Mouse (Mus musculus) hindbrain, embryonic 14.5 days (tissue): ENCODE results near the gene Npb. TPM values are rescaled to one million over a fixed set of nuclear protein-coding genes. Genes with fewer than 3 reads are reported as not detected.
A peak's percentile ranks its signal among the peaks of the same experiment; 100 is the strongest.

Experiments used
- ATAC-seq: fragments of 200-750 bp; cut with Nextera tagmentation; 2 replicates; pipeline ENCODE4 v1.8.0; 2017; ENCODE audit warnings: moderate number of reproducible peaks, mild to moderate bottlenecking, moderate TSS enrichment, moderate library complexity; ENCODE audit not compliant: low FRiP score
- DNase-seq: peaks from one replicate; pipeline ENCODE4 v3.0.0-alpha.2; 2015; ENCODE audit warnings: low spot score
- H3K27ac ChIP-seq: fragments of 300-500 bp; sonication (generic); 2 replicates; pipeline ENCODE4 v1.5.1; 2014; ENCODE audit warnings: mild to moderate bottlenecking, moderate library complexity
- H3K27me3 ChIP-seq: fragments of 300-500 bp; sonication (generic); 2 replicates; pipeline ENCODE4 v1.6.1; 2014; ENCODE audit warnings: mild to moderate bottlenecking, low read length, mixed read lengths; ENCODE audit not compliant: control insufficient read depth, insufficient read depth
- H3K36me3 ChIP-seq: fragments of 300-500 bp; sonication (generic); replicated peaks from 2 replicates; pipeline ENCODE4 v1.6.1; 2014; ENCODE audit not compliant: control insufficient read depth, insufficient read depth
- H3K4me1 ChIP-seq: fragments of 300-500 bp; sonication (generic); replicated peaks from 2 replicates; pipeline ENCODE4 v1.6.1; 2014; ENCODE audit warnings: antibody characterized with exemption, low read length, mixed read lengths; ENCODE audit not compliant: control insufficient read depth, insufficient read depth
- H3K4me2 ChIP-seq: fragments of 300-500 bp; sonication (generic); replicated peaks from 2 replicates; pipeline ENCODE4 v1.6.1; 2014; ENCODE audit warnings: mild to moderate bottlenecking, moderate library complexity
- H3K4me3 ChIP-seq: fragments of 300-500 bp; sonication (generic); replicated peaks from 2 replicates; pipeline ENCODE4 v1.5.1; 2014; ENCODE audit warnings: mild to moderate bottlenecking, low read length
- H3K9ac ChIP-seq: fragments of 300-500 bp; sonication (generic); 2 replicates; pipeline ENCODE4 v1.6.1; 2014
- H3K9me3 ChIP-seq: fragments of 300-500 bp; sonication (generic); 2 replicates; pipeline ENCODE4 v1.6.1; 2016; ENCODE audit warnings: low read length; ENCODE audit not compliant: control insufficient read depth
- WGBS: fragments of 180-500 bp; shearing (Covaris S2); extraction: QIAGEN DNeasy Blood & Tissue Kit; methylation state at CpG from one replicate; pipeline ENCODE4 v1.1.7; 2014; 5-methylcytosine and 5-hydroxymethylcytosine counted together
- polyA plus RNA-seq: library from polyadenylated mRNA; unstranded; fragments of >200 nt; fragmentation: Nextera tagmentation; extraction: Ambion mirVana; gene quantifications from 2 replicates; pipeline ENCODE4 v1.2.1, GENCODE M21; 2014

Npb gene
- polyA plus RNA-seq, 1 experiment from 2014 or later: 0.83 TPM

DNA sequence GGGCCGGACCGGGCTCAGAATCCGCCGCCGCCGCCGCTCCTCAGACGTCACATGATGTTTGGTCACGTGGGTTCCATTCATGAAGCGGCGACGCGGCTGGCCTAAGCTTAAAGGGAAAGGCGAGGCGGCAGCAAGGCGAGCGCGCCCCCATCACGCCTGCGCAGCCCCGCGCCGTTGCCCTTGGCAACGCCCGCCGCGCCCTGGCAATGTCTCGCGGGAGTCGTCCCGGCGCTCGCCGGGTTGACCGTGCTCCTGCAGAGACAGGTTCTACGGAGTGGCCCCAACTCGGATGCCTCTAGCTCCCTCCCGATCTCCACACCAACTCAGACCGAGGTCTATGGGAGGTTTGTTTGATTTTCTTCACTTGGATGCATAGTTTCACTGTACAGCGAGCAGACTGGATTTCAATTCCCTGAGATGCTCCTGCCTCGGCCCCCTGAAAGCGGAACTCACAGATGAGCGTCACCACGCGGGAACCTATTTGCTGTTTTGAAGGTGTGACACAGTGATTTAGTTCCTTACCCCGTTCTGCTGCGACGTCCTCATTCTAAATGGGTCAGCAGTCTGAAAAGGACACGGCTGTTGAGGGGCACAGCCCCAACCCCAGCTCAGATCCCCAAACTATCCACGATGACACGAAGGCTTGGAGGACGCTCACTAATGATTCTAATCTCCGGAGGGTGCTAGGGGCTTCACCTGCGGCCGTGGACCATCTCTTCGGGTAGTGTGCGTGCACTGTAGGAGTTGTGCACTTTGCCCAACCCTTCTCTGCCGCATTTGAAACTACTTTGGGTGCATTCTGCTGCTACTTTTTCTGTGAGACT, 25.5 kb downstream of the Npb start, which contains the start of gene Mafg:
Gene Mafg (minus strand): TSS at position 81 of the 824 bp plus-strand sequence.
- Histone ChIP-seq H3K27me3 (no peaks in the 10 kb centered on the region), H3K9ac (peak within 1 kb of the TSS; percentile 90), H3K4me1 (peaks cover 33% of the 10 kb centered on the region), H3K36me3 (peaks cover 9% of the 10 kb centered on the region), H3K4me3 (peak within 1 kb of the TSS; percentile 89), H3K4me2 (peak within 1 kb of the TSS; percentile 94), H3K27ac (peak within 1 kb of the TSS; percentile 89), H3K9me3 (no peaks in the 10 kb centered on the region)
- 12% methylated on average over 56 of the region's 58 CpGs for WGBS
- DNase-seq (peak; percentile 96), ATAC-seq (peak; percentile 92)

DNA sequence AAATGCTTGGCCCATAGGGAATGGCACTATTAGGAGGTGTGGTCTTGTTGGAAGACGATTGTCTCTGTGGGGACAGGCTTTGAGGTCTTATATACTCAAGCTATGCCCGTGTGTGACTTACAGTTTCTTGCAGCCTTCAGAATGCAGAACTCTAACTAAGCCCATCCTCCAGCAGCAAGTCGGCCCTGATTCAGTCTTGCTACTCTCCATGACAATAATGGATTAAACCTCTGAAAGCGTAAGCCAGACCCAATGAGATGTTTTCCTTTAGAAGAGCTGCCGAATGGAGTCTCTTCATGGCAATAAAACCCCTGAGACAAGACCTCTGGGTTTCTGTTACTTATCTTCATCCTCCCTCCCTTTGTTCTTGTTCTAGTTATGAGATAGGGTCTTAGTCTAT, 26.5 kb downstream of the Npb start:
- peaks cover 25% of the 10 kb centered on the region for H3K4me1 ChIP-seq
- H3K27ac ChIP-seq: no peak overlapping the region
- H3K4me2 ChIP-seq: no peak overlapping the region
- H3K27me3 ChIP-seq: no peaks in the 10 kb centered on the region
- H3K9ac ChIP-seq: no peak overlapping the region
- ATAC-seq (no peak), DNase-seq (no peak)
- H3K9me3 ChIP-seq: no peaks in the 10 kb centered on the region
- no peak overlapping the region for H3K4me3 ChIP-seq
- H3K36me3 ChIP-seq: no peaks in the 10 kb centered on the region
- 82% methylated on average over 5 of the region's 5 CpGs for WGBS

DNA sequence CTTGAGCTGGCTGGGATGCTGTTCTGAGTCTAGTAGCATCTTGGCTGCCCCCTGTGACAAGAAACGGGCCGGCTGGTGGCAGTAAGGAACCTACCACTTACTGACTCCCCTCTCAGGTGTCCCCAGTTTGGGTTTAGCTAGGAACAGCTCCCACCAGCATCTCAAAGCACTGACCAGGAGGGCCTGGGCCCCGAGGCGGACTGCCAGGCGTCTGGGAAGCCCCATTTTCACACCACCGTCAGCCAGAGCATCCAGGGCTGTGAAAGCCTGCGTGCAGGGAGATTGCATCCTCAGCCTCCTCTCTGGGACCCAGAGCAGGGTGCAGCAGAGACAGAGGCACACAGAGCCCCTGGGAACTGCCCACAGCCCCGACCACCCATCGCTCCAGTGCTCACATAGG, 33.0 kb downstream of the Npb start:
- WGBS: 64% methylated on average over 9 of the region's 9 CpGs
- H3K27me3 ChIP-seq: 0 out of 2 replicates have a peak, but pooled peaks cover 1% of the 10 kb centered on the region
- no peaks in the 10 kb centered on the region for H3K9me3 ChIP-seq
- no peaks in the 10 kb centered on the region for H3K36me3 ChIP-seq
- no peak for DNase-seq
- no peak overlapping the region for H3K4me2 ChIP-seq
- no peak overlapping the region for H3K9ac ChIP-seq
- H3K27ac ChIP-seq: no peak overlapping the region
- H3K4me1 ChIP-seq: peaks cover 11% of the 10 kb centered on the region; the same call in 1 of the 2 replicates
- no peak overlapping the region for H3K4me3 ChIP-seq
- ATAC-seq: no peak

DNA sequence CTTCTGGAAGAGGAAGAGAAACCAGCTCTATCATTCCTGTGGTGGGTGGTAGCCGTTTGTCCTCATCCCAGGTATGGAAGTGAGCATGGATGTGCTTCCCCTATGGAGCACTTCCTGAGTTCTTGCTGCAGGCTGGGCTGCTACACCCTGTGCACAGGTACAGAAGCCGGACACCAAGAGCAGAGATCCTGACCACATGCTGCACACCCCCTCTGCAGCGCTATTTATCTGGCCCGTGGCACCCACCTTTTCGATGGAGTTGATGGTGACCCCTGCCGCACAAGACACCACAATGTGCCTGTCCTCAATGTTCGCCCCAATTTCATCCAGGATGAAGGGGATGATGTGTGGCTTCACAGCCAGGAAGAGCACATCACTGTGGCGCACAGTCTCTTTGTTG, 33.6 kb downstream of the Npb start:
- peaks cover 5% of the 10 kb centered on the region; the same call in 1 of the 2 replicates for H3K27me3 ChIP-seq
- no peak for ATAC-seq
- WGBS: 92% methylated on average over 8 of the region's 8 CpGs
- no peak overlapping the region for H3K27ac ChIP-seq
- DNase-seq: no peak
- H3K9ac ChIP-seq: no peak overlapping the region
- H3K4me2 ChIP-seq: no peak overlapping the region
- H3K4me3 ChIP-seq: no peak overlapping the region
- no peaks in the 10 kb centered on the region for H3K9me3 ChIP-seq
- H3K4me1 ChIP-seq: peaks cover 11% of the 10 kb centered on the region; the same call in 1 of the 2 replicates
- no peaks in the 10 kb centered on the region for H3K36me3 ChIP-seq

DNA sequence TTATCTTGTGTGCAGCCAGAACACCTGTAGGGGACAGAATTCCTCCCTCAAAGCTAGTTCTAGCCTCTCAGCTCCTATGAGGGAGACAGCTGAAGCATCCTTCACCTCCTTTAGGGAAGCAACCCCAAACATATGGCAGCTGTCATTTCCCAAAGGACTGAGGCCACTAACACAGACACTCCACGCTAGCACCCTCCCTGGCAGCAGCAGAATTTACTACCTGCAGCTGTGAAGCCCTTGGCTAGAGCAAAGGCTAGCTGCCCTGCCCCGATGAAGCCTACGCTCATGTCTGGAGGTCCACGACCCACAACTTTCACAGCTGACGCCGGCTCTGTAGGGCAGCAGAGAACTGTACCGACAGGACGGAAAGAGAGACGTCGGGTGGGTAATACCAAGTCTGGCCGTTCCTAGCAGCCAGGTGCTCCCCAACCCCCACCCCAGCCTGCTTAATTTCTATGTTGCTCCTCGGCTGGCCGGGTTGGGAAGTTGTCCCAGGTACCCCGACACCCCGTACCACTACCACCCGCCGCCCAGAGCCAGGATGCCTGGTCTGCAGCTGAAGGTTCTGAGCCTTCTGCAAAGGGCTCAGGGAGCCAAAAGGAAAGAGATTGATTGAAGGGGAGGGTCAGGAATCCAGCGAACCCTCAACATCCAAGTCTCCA, 34.8 kb downstream of the Npb start:
- ATAC-seq: peak; percentile 73
- H3K4me1 ChIP-seq: peaks cover 15% of the 10 kb centered on the region; the same call in 1 of the 2 replicates
- peak; percentile 29 for DNase-seq
- WGBS: 2% methylated on average over 18 of the region's 18 CpGs
- peak overlapping the region; percentile 78 for H3K4me2 ChIP-seq
- H3K27ac ChIP-seq: no peak overlapping the region
- no peaks in the 10 kb centered on the region for H3K36me3 ChIP-seq
- H3K9me3 ChIP-seq: no peaks in the 10 kb centered on the region
- peaks cover 5% of the 10 kb centered on the region; the same call in 1 of the 2 replicates for H3K27me3 ChIP-seq
- H3K9ac ChIP-seq: peak overlapping the region; percentile 63
- H3K4me3 ChIP-seq: peak overlapping the region; percentile 42

DNA sequence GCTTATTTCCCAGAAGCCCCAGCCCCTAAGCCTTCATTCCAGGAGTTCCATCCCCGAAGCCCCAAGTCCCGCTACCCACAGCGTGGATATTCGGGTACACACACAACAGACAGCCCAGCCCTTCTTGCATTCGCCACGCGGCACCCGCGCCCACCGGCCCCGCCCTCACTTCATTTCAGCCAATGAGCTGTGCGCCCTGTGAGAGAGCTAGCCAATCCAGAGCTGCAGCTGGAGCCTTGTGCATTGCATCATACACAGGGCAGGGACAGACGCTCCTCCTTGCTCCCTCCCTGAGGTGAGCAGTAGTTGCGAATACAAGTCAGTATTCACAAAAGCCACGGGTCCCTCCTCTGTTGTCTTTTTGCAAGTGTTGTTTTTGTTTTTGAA, 35.3 kb downstream of the Npb start, which contains the start of gene Pycr1:
Gene Pycr1 (minus strand): TSS at position 169 of the 387 bp plus-strand sequence.
- no peaks in the 10 kb centered on the region for H3K9me3 ChIP-seq
- H3K9ac ChIP-seq: peak within 1 kb of the TSS; percentile 63
- peak within 1 kb of the TSS; percentile 42 for H3K4me3 ChIP-seq
- peaks cover 18% of the 10 kb centered on the region; the same call in 1 of the 2 replicates for H3K4me1 ChIP-seq
- H3K36me3 ChIP-seq: no peaks in the 10 kb centered on the region
- WGBS: 0% methylated on average over 15 of the region's 15 CpGs
- no peak within 1 kb of the TSS for H3K27ac ChIP-seq
- DNase-seq (peak; percentile 92), ATAC-seq (peak; percentile 99)
- H3K4me2 ChIP-seq: peak within 1 kb of the TSS; percentile 78
- peaks cover 5% of the 10 kb centered on the region; the same call in 1 of the 2 replicates for H3K27me3 ChIP-seq

DNA sequence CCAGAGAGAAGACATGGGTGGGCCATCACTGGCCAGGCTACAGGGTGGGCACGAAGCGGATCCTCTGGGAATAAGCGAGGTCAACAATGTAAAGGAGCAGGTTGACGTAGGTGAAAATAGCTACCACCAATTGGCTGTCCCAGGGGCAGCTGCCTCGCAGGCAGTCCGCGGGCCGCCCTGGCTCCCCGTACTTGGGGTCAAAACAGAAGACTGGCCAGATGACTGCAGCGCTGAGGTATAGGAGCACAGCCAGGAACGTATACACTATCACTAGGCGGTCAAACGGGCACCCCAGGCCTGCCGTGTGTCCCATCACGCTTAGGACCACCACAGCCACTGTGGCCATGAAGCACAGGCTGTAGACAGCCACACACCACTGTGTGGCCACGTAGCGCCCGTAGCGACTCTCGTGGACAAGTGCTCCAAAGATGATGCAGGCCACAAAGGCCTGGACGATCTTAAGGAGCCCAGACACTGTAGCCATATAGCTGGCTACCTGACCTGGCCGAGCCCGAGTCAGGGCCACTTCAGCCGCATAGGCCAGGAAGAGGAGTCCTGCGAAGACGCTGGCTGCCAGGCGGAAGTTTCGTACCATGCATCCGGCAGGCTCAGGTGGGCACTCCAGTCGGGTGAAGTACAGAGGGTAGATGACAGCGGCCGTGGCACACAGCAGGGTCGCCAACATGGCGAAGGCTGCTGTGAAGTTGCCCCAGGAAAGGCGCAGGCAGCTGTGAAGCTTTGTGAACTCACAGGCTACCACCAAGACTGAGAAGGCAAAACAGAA, 39.0 kb downstream of the Npb start:
- WGBS: 83% methylated on average over 35 of the region's 35 CpGs
- ATAC-seq (no peak), DNase-seq (no peak)
- Histone ChIP-seq H3K27ac (no peak overlapping the region), H3K27me3 (peaks cover 5% of the 10 kb centered on the region; the same call in 1 of the 2 replicates), H3K4me1 (peaks cover 18% of the 10 kb centered on the region; the same call in 1 of the 2 replicates), H3K4me3 (0 out of 2 replicates have a peak overlapping the region, but pooled peaks have one; percentile 6), H3K4me2 (peak overlapping the region; percentile 48; the same call in 1 of the 2 replicates), H3K9ac (peak overlapping the region; percentile 55; the same call in 1 of the 2 replicates), H3K9me3 (no peaks in the 10 kb centered on the region), H3K36me3 (no peaks in the 10 kb centered on the region)

DNA sequence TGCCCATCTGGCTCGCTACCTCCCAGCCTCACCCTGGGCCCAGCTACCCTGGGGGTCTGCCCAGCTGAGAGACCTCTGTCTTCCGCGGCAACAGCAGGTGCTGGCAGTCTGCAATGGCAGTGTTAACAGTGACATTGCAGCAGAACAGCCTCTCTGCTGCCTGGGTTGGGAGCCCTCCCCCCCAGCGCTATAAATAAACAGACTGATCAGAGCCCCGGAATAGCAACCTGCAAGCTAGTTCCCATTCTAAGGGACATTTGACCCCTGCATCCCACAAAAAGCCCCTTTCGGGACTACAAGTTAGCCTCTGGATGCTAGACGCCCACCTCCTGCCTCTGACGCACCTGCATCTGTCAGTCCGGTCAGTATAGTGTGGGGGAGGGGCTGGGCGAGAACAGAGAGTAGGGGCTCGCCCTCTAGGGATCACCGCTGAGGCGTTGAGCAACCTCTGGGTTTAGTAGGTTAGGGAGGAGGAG, 39.8 kb downstream of the Npb start, which contains the start of gene Myadml2:
Gene Myadml2 (minus strand): TSS at position 158 of the 476 bp plus-strand sequence.
- no peaks in the 10 kb centered on the region for H3K36me3 ChIP-seq
- H3K4me3 ChIP-seq: peak within 1 kb of the TSS; percentile 6
- H3K27me3 ChIP-seq: peaks cover 5% of the 10 kb centered on the region; the same call in 1 of the 2 replicates
- H3K4me1 ChIP-seq: peaks cover 11% of the 10 kb centered on the region; the same call in 1 of the 2 replicates
- 5% methylated on average over 13 of the region's 13 CpGs for WGBS
- no peak for ATAC-seq
- H3K27ac ChIP-seq: no peak within 1 kb of the TSS
- no peak for DNase-seq
- H3K9me3 ChIP-seq: no peaks in the 10 kb centered on the region
- H3K9ac ChIP-seq: peak within 1 kb of the TSS; percentile 55
- peak within 1 kb of the TSS; percentile 48 for H3K4me2 ChIP-seq
